Mouse (Mus musculus) midbrain, embryonic 11.5 days (tissue): ENCODE data around the gene Tent5d. TPM values are rescaled to one million over a fixed set of nuclear protein-coding genes. Genes with fewer than 3 reads are reported as not detected.

Experiments
- ATAC-seq: fragments of 200-750 bp; cut with Nextera tagmentation; 2 replicates; pipeline ENCODE4 v1.8.0; 2017; ENCODE audit warnings: moderate TSS enrichment, moderate library complexity; ENCODE audit not compliant: low FRiP score
- DNase-seq: peaks from one replicate; pipeline ENCODE4 v3.0.0; 2015; ENCODE audit warnings: low spot score; ENCODE audit errors: missing footprints
- H3K27ac ChIP-seq: fragments of 300-500 bp; sonication (generic); 2 replicates; pipeline ENCODE4 v1.5.1; 2014; ENCODE audit warnings: low read depth, low read length
- H3K27me3 ChIP-seq: fragments of 300-500 bp; sonication (generic); 2 replicates; pipeline ENCODE4 v1.6.1; 2014; ENCODE audit warnings: mild to moderate bottlenecking, low read length, moderate library complexity, mixed read lengths; ENCODE audit not compliant: control insufficient read depth, insufficient read depth
- H3K36me3 ChIP-seq: fragments of 300-500 bp; sonication (generic); 2 replicates; pipeline ENCODE4 v1.6.1; 2014; ENCODE audit warnings: mild to moderate bottlenecking, low read length, moderate library complexity, mixed read lengths; ENCODE audit not compliant: control insufficient read depth, insufficient read depth
- H3K4me1 ChIP-seq: fragments of 300-500 bp; sonication (generic); 2 replicates; pipeline ENCODE4 v1.6.1; 2014; ENCODE audit warnings: low read length; ENCODE audit not compliant: control insufficient read depth, insufficient read depth
- H3K4me2 ChIP-seq: fragments of 300-500 bp; sonication (generic); 2 replicates; pipeline ENCODE4 v1.6.1; 2014; ENCODE audit warnings: mild to moderate bottlenecking, moderate library complexity
- H3K4me3 ChIP-seq: fragments of 300-500 bp; sonication (generic); 2 replicates; pipeline ENCODE4 v1.5.1; 2014; ENCODE audit warnings: low read depth, low read length
- H3K9ac ChIP-seq: fragments of 300-500 bp; sonication (generic); 2 replicates; pipeline ENCODE4 v1.6.1; 2014; ENCODE audit warnings: low read length
- H3K9me3 ChIP-seq: fragments of 300-500 bp; sonication (generic); 2 replicates; pipeline ENCODE4 v1.6.1; 2016; ENCODE audit warnings: low read length; ENCODE audit not compliant: control insufficient read depth
- WGBS: fragments of 180-500 bp; shearing (Covaris S2); extraction: QIAGEN DNeasy Blood & Tissue Kit; methylation state at CpG from one replicate; pipeline ENCODE4 v1.1.7; 2014; 5-methylcytosine and 5-hydroxymethylcytosine counted together
- polyA plus RNA-seq: library from polyadenylated mRNA; unstranded; fragments of >200 nt; fragmentation: Nextera tagmentation; extraction: Ambion mirVana; gene quantifications from 2 replicates; pipeline ENCODE4 v1.2.1, GENCODE M21; 2014

The Tent5d gene
- 0.17 TPM in 1 of 2 replicates, not detected in the other for polyA plus RNA-seq

GRCm38 (mm10) chrX:107792290-107792689 is at the start of gene Tent5d:
Gene Tent5d, plus strand, starts transcription at chrX:107792590.
- Histone ChIP-seq H3K9ac (no peak within 1 kb of the TSS), H3K9me3 (no peaks in the 10 kb centered on the region), H3K36me3 (no peaks in the 10 kb centered on the region), H3K27ac (no peak within 1 kb of the TSS), H3K4me2 (no peak within 1 kb of the TSS), H3K4me3 (no peak within 1 kb of the TSS), H3K27me3 (no peaks in the 10 kb centered on the region), H3K4me1 (no peaks in the 10 kb centered on the region)
- no peak for DNase-seq
- 90% methylated on average over 1 of the region's 1 CpGs for WGBS
- no peak for ATAC-seq

- H3K27ac ChIP-seq, result no peak overlapping the region
- no peak for DNase-seq
Observed at GRCm38 (mm10) chrX:107767896-107768295, 24.5 kb upstream of the Tent5d start.

GRCm38 (mm10) chrX:107790136-107790535 is 2.3 kb upstream of the Tent5d start:
- H3K27ac ChIP-seq, result no peak overlapping the region
- no peak overlapping the region for H3K4me2 ChIP-seq
- WGBS, result 91% methylated on average over 1 of the region's 1 CpGs
- H3K9ac ChIP-seq, result no peak overlapping the region
- no peaks in the 10 kb centered on the region for H3K27me3 ChIP-seq
- no peak overlapping the region for H3K4me3 ChIP-seq
- H3K4me1 ChIP-seq, result no peaks in the 10 kb centered on the region
- no peak for DNase-seq
- H3K9me3 ChIP-seq, result no peaks in the 10 kb centered on the region
- H3K36me3 ChIP-seq, result no peaks in the 10 kb centered on the region; the same call in 1 of the 2 replicates
- ATAC-seq, result no peak

More at GRCm38 (mm10) chrX:107767896-107768295, 24.5 kb upstream of the Tent5d start:
- Histone ChIP-seq H3K36me3 (no peaks in the 10 kb centered on the region), H3K9me3 (no peaks in the 10 kb centered on the region), H3K4me3 (no peak overlapping the region), H3K9ac (no peak overlapping the region), H3K27me3 (no peaks in the 10 kb centered on the region), H3K4me1 (no peaks in the 10 kb centered on the region), H3K4me2 (no peak overlapping the region)
- WGBS, result 31% methylated on average over 3 of the region's 3 CpGs
- no peak for ATAC-seq

- ATAC-seq (no peak), DNase-seq (no peak)
- Histone ChIP-seq H3K4me1 (no peaks in the 10 kb centered on the region), H3K9me3 (no peaks in the 10 kb centered on the region), H3K9ac (no peak overlapping the region), H3K27ac (no peak overlapping the region), H3K27me3 (no peaks in the 10 kb centered on the region), H3K36me3 (no peaks in the 10 kb centered on the region; the same call in 1 of the 2 replicates), H3K4me3 (no peak overlapping the region), H3K4me2 (no peak overlapping the region)
- WGBS, result 30% methylated on average over 8 of the region's 8 CpGs
Observed at GRCm38 (mm10) chrX:107790750-107791493, 1.5 kb upstream of the Tent5d start.

GRCm38 (mm10) chrX:107795785-107796184 is 3.4 kb downstream of the Tent5d start:
- H3K9me3 ChIP-seq, result no peaks in the 10 kb centered on the region
- no peak for DNase-seq
- no peak for ATAC-seq
- H3K4me3 ChIP-seq, result no peak overlapping the region
- H3K4me2 ChIP-seq, result no peak overlapping the region
- no peak overlapping the region for H3K9ac ChIP-seq
- no peaks in the 10 kb centered on the region for H3K27me3 ChIP-seq
- H3K36me3 ChIP-seq, result no peaks in the 10 kb centered on the region
- no peaks in the 10 kb centered on the region for H3K4me1 ChIP-seq
- no peak overlapping the region for H3K27ac ChIP-seq
- WGBS, result 79% methylated on average over 1 of the region's 1 CpGs

GRCm38 (mm10) chrX:107796919-107797318 is 4.5 kb downstream of the Tent5d start:
- Histone ChIP-seq H3K4me2 (no peak overlapping the region), H3K9ac (no peak overlapping the region), H3K27ac (no peak overlapping the region), H3K27me3 (no peaks in the 10 kb centered on the region), H3K4me3 (no peak overlapping the region), H3K36me3 (no peaks in the 10 kb centered on the region), H3K9me3 (no peaks in the 10 kb centered on the region), H3K4me1 (no peaks in the 10 kb centered on the region)
- DNase-seq, result no peak
- no peak for ATAC-seq
- 93% methylated on average over 2 of the region's 2 CpGs for WGBS

- H3K27me3 ChIP-seq, result no peaks in the 10 kb centered on the region
- ATAC-seq, result no peak
- no peak for DNase-seq
- H3K4me3 ChIP-seq, result no peak overlapping the region
- H3K9ac ChIP-seq, result no peak overlapping the region
- no peak overlapping the region for H3K27ac ChIP-seq
- no peaks in the 10 kb centered on the region for H3K9me3 ChIP-seq
- H3K4me1 ChIP-seq, result no peaks in the 10 kb centered on the region
- no peaks in the 10 kb centered on the region for H3K36me3 ChIP-seq
- H3K4me2 ChIP-seq, result no peak overlapping the region
Observed at GRCm38 (mm10) chrX:107812120-107812519, 19.7 kb downstream of the Tent5d start.

- ATAC-seq (peak; percentile 86), DNase-seq (peak; percentile 89)
- Histone ChIP-seq H3K27ac (no peak overlapping the region), H3K36me3 (no peaks in the 10 kb centered on the region), H3K27me3 (no peaks in the 10 kb centered on the region), H3K4me1 (no peaks in the 10 kb centered on the region), H3K9ac (peak overlapping the region; percentile 63), H3K4me2 (peak overlapping the region; percentile 55), H3K9me3 (no peaks in the 10 kb centered on the region), H3K4me3 (peak overlapping the region; percentile 53)
- 23% methylated on average over 28 of the region's 32 CpGs for WGBS
Observed at GRCm38 (mm10) chrX:107815502-107816217, 23.3 kb downstream of the Tent5d start.

- Histone ChIP-seq H3K27ac (no peak within 1 kb of the TSS), H3K4me3 (peak within 1 kb of the TSS; percentile 53), H3K36me3 (no peaks in the 10 kb centered on the region), H3K9ac (peak within 1 kb of the TSS; percentile 63), H3K4me2 (peak within 1 kb of the TSS; percentile 55), H3K27me3 (no peaks in the 10 kb centered on the region), H3K9me3 (no peaks in the 10 kb centered on the region), H3K4me1 (no peaks in the 10 kb centered on the region)
- DNase-seq, result peak; percentile 94
- peak; percentile 99 for ATAC-seq
- 12% methylated on average over 28 of the region's 28 CpGs for WGBS
Observed at GRCm38 (mm10) chrX:107816218-107816554, 23.8 kb downstream of the Tent5d start, which contains the start of gene 2610002M06Rik. Gene 2610002M06Rik, minus strand, starts transcription at chrX:107816334.
